Mouse (Mus musculus): ENCODE results near the gene Itgb6.

GRCm38 (mm10) chr2:60698155-60698554 is 24.3 kb downstream of the Itgb6 start:
- TF ChIP-seq POLR2A (IDR thresholded peaks at IDR 0.05; ENCODE audit: extremely low read depth, insufficient read depth, low read length): no peak
- no peak for TF ChIP-seq CTCF (IDR thresholded peaks at IDR 0.05; ENCODE audit: extremely low read depth, insufficient read depth, low read length)

All from cortical plate, adult 2 months (tissue).